Mouse (Mus musculus): ENCODE results near the gene Rreb1. TPM values are rescaled to one million over a fixed set of nuclear protein-coding genes. Genes with fewer than 3 reads are reported as not detected.

Rreb1 gene
- polyA plus RNA-seq, 1 experiment from 2014 or later = 14.8 TPM

DNA sequence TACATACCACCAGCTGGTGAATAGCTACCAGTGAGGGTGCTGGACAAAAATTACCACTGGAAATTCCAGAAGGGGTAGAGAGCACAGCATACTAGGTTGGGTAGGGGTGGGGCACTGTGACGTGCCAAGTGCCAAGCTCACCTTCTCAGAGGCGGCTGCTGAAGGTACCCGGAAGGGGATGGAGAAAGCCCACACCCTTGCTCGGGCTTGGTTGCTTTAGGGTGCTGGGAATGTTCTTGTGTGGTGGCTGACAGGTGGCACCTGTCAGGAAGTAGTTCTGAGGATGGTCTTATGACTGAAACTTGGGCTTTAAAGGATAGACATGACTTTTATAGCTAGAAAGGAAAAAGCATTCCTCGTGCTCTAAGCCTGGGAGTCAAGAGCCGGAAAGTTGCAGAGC is 3.9 kb downstream of the Rreb1 start:
- Histone ChIP-seq H3K4me3 (replicated peaks) (no peak overlapping the region), H3K36me3 (no peaks in the 10 kb centered on the region), H3K27ac (replicated peaks) (no peak overlapping the region), H3K4me2 (replicated peaks) (no peak overlapping the region), H3K27me3 (no peaks in the 10 kb centered on the region), H3K9me3 (replicated peaks) (no peaks in the 10 kb centered on the region), H3K9ac (no peak overlapping the region), H3K4me1 (peaks cover 15% of the 10 kb centered on the region)
- no peak for ATAC-seq (ENCODE audit: insufficient number of reproducible peaks, low FRiP score, low TSS enrichment, low read depth)
- 80% methylated on average over 6 of the region's 6 CpGs for WGBS

GRCm38 (mm10) chr13:37783676-37784075 is 5.5 kb downstream of the Rreb1 start:
- Histone ChIP-seq H3K36me3 (no peaks in the 10 kb centered on the region), H3K9me3 (replicated peaks) (no peaks in the 10 kb centered on the region), H3K4me3 (replicated peaks) (no peak overlapping the region), H3K4me1 (peaks cover 8% of the 10 kb centered on the region), H3K4me2 (replicated peaks) (no peak overlapping the region), H3K27me3 (no peaks in the 10 kb centered on the region), H3K9ac (no peak overlapping the region), H3K27ac (replicated peaks) (no peak overlapping the region)
- ATAC-seq (ENCODE audit: insufficient number of reproducible peaks, low FRiP score, low TSS enrichment, low read depth) = no peak
- WGBS = 91% methylated on average over 6 of the region's 6 CpGs

- no peak overlapping the region for H3K4me3 ChIP-seq (replicated peaks)
- H3K4me1 ChIP-seq = peaks cover 2% of the 10 kb centered on the region; the same call in 1 of the 2 replicates
- no peak overlapping the region for H3K4me2 ChIP-seq (replicated peaks)
- no peaks in the 10 kb centered on the region for H3K9me3 ChIP-seq (replicated peaks)
- no peaks in the 10 kb centered on the region for H3K27me3 ChIP-seq
- WGBS = 73% methylated on average over 7 of the region's 7 CpGs
- no peak overlapping the region for H3K27ac ChIP-seq (replicated peaks)
- no peaks in the 10 kb centered on the region for H3K36me3 ChIP-seq
- ATAC-seq (ENCODE audit: insufficient number of reproducible peaks, low FRiP score, low TSS enrichment, low read depth) = no peak
- no peak overlapping the region for H3K9ac ChIP-seq
Observed at GRCm38 (mm10) chr13:37784226-37784625, 6.0 kb downstream of the Rreb1 start.

- no peaks in the 10 kb centered on the region for H3K36me3 ChIP-seq
- H3K4me1 ChIP-seq = no peaks in the 10 kb centered on the region
- no peak overlapping the region for H3K4me3 ChIP-seq (replicated peaks)
- H3K9ac ChIP-seq = no peak overlapping the region
- no peak overlapping the region for H3K27ac ChIP-seq (replicated peaks)
- 85% methylated on average over 11 of the region's 11 CpGs for WGBS
- H3K4me2 ChIP-seq (replicated peaks) = no peak overlapping the region
- H3K9me3 ChIP-seq (replicated peaks) = no peaks in the 10 kb centered on the region
- no peak for ATAC-seq (ENCODE audit: insufficient number of reproducible peaks, low FRiP score, low TSS enrichment, low read depth)
- no peaks in the 10 kb centered on the region for H3K27me3 ChIP-seq
Observed at GRCm38 (mm10) chr13:37792739-37793336, 14.6 kb downstream of the Rreb1 start.

GRCm38 (mm10) chr13:37798811-37799210 is 20.6 kb downstream of the Rreb1 start:
- Histone ChIP-seq H3K4me3 (replicated peaks) (no peak overlapping the region), H3K27ac (replicated peaks) (no peak overlapping the region), H3K9me3 (replicated peaks) (no peaks in the 10 kb centered on the region), H3K27me3 (no peaks in the 10 kb centered on the region), H3K4me2 (replicated peaks) (no peak overlapping the region), H3K9ac (no peak overlapping the region), H3K36me3 (no peaks in the 10 kb centered on the region), H3K4me1 (no peaks in the 10 kb centered on the region)
- ATAC-seq (ENCODE audit: insufficient number of reproducible peaks, low FRiP score, low TSS enrichment, low read depth) = no peak
- 94% methylated on average over 8 of the region's 8 CpGs for WGBS

GRCm38 (mm10) chr13:37799413-37799812 is 21.2 kb downstream of the Rreb1 start:
- Histone ChIP-seq H3K27ac (replicated peaks) (no peak overlapping the region), H3K36me3 (no peaks in the 10 kb centered on the region), H3K9ac (no peak overlapping the region), H3K4me3 (replicated peaks) (no peak overlapping the region), H3K4me1 (no peaks in the 10 kb centered on the region), H3K9me3 (replicated peaks) (no peaks in the 10 kb centered on the region), H3K4me2 (replicated peaks) (no peak overlapping the region), H3K27me3 (no peaks in the 10 kb centered on the region)
- ATAC-seq (ENCODE audit: insufficient number of reproducible peaks, low FRiP score, low TSS enrichment, low read depth) = no peak
- 82% methylated on average over 9 of the region's 9 CpGs for WGBS

GRCm38 (mm10) chr13:37801101-37802075 is 23.2 kb downstream of the Rreb1 start:
- Histone ChIP-seq H3K9ac (no peak overlapping the region), H3K36me3 (no peaks in the 10 kb centered on the region)

GRCm38 (mm10) chr13:37802246-37803003 is 24.2 kb downstream of the Rreb1 start:
- no peak overlapping the region for H3K4me3 ChIP-seq (replicated peaks)
- no peaks in the 10 kb centered on the region for H3K27me3 ChIP-seq
- H3K9me3 ChIP-seq (replicated peaks) = no peaks in the 10 kb centered on the region
- no peak overlapping the region for H3K9ac ChIP-seq
- no peak for ATAC-seq (ENCODE audit: insufficient number of reproducible peaks, low FRiP score, low TSS enrichment, low read depth)
- H3K4me2 ChIP-seq (replicated peaks) = no peak overlapping the region
- no peaks in the 10 kb centered on the region for H3K4me1 ChIP-seq
- WGBS = 30% methylated on average over 6 of the region's 6 CpGs
- no peaks in the 10 kb centered on the region for H3K36me3 ChIP-seq
- no peak overlapping the region for H3K27ac ChIP-seq (replicated peaks)

More at GRCm38 (mm10) chr13:37801101-37802075, 23.2 kb downstream of the Rreb1 start:
- 65% methylated on average over 11 of the region's 11 CpGs for WGBS
- H3K27me3 ChIP-seq = no peaks in the 10 kb centered on the region
- H3K4me1 ChIP-seq = no peaks in the 10 kb centered on the region
- H3K27ac ChIP-seq (replicated peaks) = no peak overlapping the region
- no peak for ATAC-seq (ENCODE audit: insufficient number of reproducible peaks, low FRiP score, low TSS enrichment, low read depth)
- H3K4me3 ChIP-seq (replicated peaks) = no peak overlapping the region
- no peak overlapping the region for H3K4me2 ChIP-seq (replicated peaks)
- H3K9me3 ChIP-seq (replicated peaks) = no peaks in the 10 kb centered on the region

- Histone ChIP-seq H3K9me3 (replicated peaks) (no peaks in the 10 kb centered on the region), H3K27me3 (no peaks in the 10 kb centered on the region), H3K36me3 (no peaks in the 10 kb centered on the region), H3K4me3 (replicated peaks) (no peak overlapping the region), H3K4me2 (replicated peaks) (no peak overlapping the region), H3K9ac (no peak overlapping the region), H3K4me1 (no peaks in the 10 kb centered on the region), H3K27ac (replicated peaks) (no peak overlapping the region)
- ATAC-seq (ENCODE audit: insufficient number of reproducible peaks, low FRiP score, low TSS enrichment, low read depth) = no peak
- 79% methylated on average over 5 of the region's 5 CpGs for WGBS
Observed at GRCm38 (mm10) chr13:37803244-37803643, 25.0 kb downstream of the Rreb1 start.

GRCm38 (mm10) chr13:37804023-37804422 is 25.8 kb downstream of the Rreb1 start:
- no peak for ATAC-seq (ENCODE audit: insufficient number of reproducible peaks, low FRiP score, low TSS enrichment, low read depth)
- no peak overlapping the region for H3K4me2 ChIP-seq (replicated peaks)
- H3K9ac ChIP-seq = no peak overlapping the region
- H3K4me3 ChIP-seq (replicated peaks) = no peak overlapping the region
- no peaks in the 10 kb centered on the region for H3K4me1 ChIP-seq
- H3K36me3 ChIP-seq = no peaks in the 10 kb centered on the region
- no peak overlapping the region for H3K27ac ChIP-seq (replicated peaks)
- H3K27me3 ChIP-seq = no peaks in the 10 kb centered on the region
- WGBS = 83% methylated on average over 5 of the region's 5 CpGs
- no peaks in the 10 kb centered on the region for H3K9me3 ChIP-seq (replicated peaks)

DNA sequence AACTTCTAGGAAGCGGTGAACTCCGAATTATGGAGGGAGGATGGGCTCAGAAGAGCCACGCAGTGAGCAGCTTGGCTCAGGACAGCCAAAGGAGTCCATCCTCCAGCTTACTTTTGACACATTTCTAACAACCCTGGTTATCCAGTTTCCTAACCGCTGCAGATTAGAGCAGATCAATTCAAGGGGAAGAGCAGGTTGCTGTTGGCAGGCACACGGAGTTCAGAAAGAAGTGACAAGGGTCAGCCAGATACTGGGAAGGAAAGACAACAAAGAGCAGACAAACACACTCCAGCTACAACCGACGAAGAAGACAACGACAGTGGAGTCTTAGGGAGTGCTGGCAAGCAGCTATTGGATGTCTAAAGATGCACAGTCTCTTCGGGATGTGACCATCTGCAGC is 36.8 kb downstream of the Rreb1 start:
- H3K9me3 ChIP-seq (replicated peaks) = no peaks in the 10 kb centered on the region
- H3K9ac ChIP-seq = no peak overlapping the region
- no peaks in the 10 kb centered on the region for H3K4me1 ChIP-seq
- H3K4me3 ChIP-seq (replicated peaks) = no peak overlapping the region
- ATAC-seq (ENCODE audit: insufficient number of reproducible peaks, low FRiP score, low TSS enrichment, low read depth) = no peak
- no peak overlapping the region for H3K4me2 ChIP-seq (replicated peaks)
- H3K27me3 ChIP-seq = no peaks in the 10 kb centered on the region
- H3K36me3 ChIP-seq = no peaks in the 10 kb centered on the region
- H3K27ac ChIP-seq (replicated peaks) = no peak overlapping the region
- 71% methylated on average over 9 of the region's 9 CpGs for WGBS
